Mouse (Mus musculus) bone marrow, adult 2 months (tissue): ENCODE data around the gene Ptprg. TPM values are rescaled to one million over a fixed set of nuclear protein-coding genes. Genes with fewer than 3 reads are reported as not detected.

Experiments used
- H3K27ac ChIP-seq: fragments of 200-500 bp; 2 replicates; pipeline ENCODE4 v1.5.1; 2012; ENCODE audit warnings: low read depth, mild to moderate bottlenecking, control low read depth, inconsistent platforms, low read length; ENCODE audit not compliant: control insufficient read depth, poor library complexity, insufficient read depth
- H3K4me1 ChIP-seq: fragments of 200-500 bp; 2 replicates; pipeline ENCODE4 v1.6.1; 2011; ENCODE audit warnings: low read length; ENCODE audit not compliant: control insufficient read depth, insufficient read depth
- H3K4me3 ChIP-seq: fragments of 200-500 bp; replicated peaks from 2 replicates; pipeline ENCODE3; 2011; ENCODE audit warnings: mild to moderate bottlenecking, low read depth, low read length, control low read depth; ENCODE audit not compliant: control insufficient read depth
- CTCF ChIP-seq: fragments of 200-500 bp; IDR thresholded peaks from 2 replicates; pipeline ENCODE4 v1.5.1; 2011; ENCODE audit warnings: low read length, control low read depth; ENCODE audit not compliant: control insufficient read depth, insufficient read depth
- POLR2A ChIP-seq: fragments of 200-500 bp; IDR thresholded peaks from 2 replicates; pipeline ENCODE4 v1.6.1; 2011; ENCODE audit warnings: low read depth, mild to moderate bottlenecking, control low read depth, low read length, borderline replicate concordance; ENCODE audit not compliant: control insufficient read depth
- WGBS: fragments of 180-500 bp; shearing (Covaris S2); methylation state at CpG from one replicate; pipeline ENCODE4 v1.1.7; 2018; 5-methylcytosine and 5-hydroxymethylcytosine counted together
- polyA plus RNA-seq: library from polyadenylated mRNA; stranded (reverse); fragments of >200 nt; gene quantifications from 2 replicates; pipeline ENCODE4 v1.2.4, GENCODE M21; 2011; ENCODE audit warnings: low replicate concordance; ENCODE audit not compliant: missing spikeins, insufficient read depth, insufficient read length

Ptprg gene
- polyA plus RNA-seq, 1 experiment = 0.27 TPM

GRCm38 (mm10) chr14:11874960-11875889 lies 321.9 kb downstream of the Ptprg start:
- Histone ChIP-seq H3K4me3 (no peak overlapping the region), H3K4me1 (no peaks in the 10 kb centered on the region), H3K27ac (no peak overlapping the region)
- TF ChIP-seq POLR2A = no peak
- WGBS = 86% methylated on average over 11 of the region's 11 CpGs

DNA sequence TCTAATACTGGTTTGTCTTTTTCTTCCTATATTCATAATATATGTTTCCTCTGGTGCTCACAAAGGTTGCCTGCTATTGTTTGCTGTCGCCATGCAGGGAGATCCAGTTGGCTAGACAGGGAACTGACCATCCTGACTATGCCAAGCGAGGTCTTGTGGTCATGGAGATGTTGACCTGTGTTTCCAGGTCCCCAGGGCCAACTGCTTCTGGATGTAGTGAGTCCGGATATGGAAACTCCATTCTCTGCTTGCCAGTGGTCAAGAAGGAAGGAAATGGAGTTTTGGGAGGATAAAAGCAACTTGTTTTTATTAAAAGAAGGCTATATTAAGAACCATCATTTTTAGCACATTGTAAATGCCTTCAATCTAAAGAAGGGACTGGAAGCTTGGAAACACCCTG lies 327.8 kb downstream of the Ptprg start:
- TF ChIP-seq CTCF (no peak), POLR2A (no peak)
- Histone ChIP-seq H3K27ac (no peak overlapping the region), H3K4me1 (no peaks in the 10 kb centered on the region), H3K4me3 (no peak overlapping the region)
- WGBS = 45% methylated on average over 3 of the region's 3 CpGs

GRCm38 (mm10) chr14:11883142-11883921 lies 330.0 kb downstream of the Ptprg start:
- 56% methylated on average over 10 of the region's 10 CpGs for whole genome bisulfite sequencing
- TF ChIP-seq CTCF (no peak), POLR2A (no peak)
- Histone ChIP-seq H3K4me1 (no peaks in the 10 kb centered on the region), H3K4me3 (no peak overlapping the region), H3K27ac (no peak overlapping the region)

- H3K4me1 ChIP-seq = no peaks in the 10 kb centered on the region
- TF ChIP-seq POLR2A = no peak
- no peak for TF ChIP-seq CTCF
- no peak overlapping the region for H3K27ac ChIP-seq
- H3K4me3 ChIP-seq = no peak overlapping the region
- 33% methylated on average over 5 of the region's 5 CpGs for WGBS
Measured at GRCm38 (mm10) chr14:11883995-11884394, 330.7 kb downstream of the Ptprg start.

DNA sequence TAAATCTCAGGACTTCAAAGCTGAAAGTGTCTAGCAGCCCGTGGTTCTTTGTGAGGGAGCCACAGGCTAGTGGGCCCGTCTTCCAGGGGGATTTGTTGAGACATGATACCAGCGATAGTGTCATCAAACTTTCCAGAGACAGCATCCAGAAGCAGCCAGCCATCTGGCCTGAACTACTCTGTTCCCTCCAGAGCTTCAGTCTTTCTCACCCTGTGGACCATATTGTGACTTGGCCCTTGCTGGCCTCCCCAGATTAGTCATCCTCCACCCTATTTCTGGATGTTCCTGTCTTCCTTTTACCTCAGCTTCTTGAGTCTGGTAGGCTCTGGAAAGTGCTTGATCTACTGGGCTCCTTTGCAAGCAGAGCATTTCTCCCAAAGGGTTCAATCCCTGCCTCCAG lies 333.1 kb downstream of the Ptprg start:
- Histone ChIP-seq H3K4me3 (no peak overlapping the region), H3K4me1 (no peaks in the 10 kb centered on the region), H3K27ac (no peak overlapping the region)
- WGBS = 49% methylated on average over 3 of the region's 3 CpGs
- no peak for TF ChIP-seq CTCF
- TF ChIP-seq POLR2A = no peak

- TF ChIP-seq POLR2A (no peak), CTCF (no peak)
- Histone ChIP-seq H3K4me3 (no peak overlapping the region), H3K4me1 (no peaks in the 10 kb centered on the region), H3K27ac (no peak overlapping the region)
- 73% methylated on average over 3 of the region's 3 CpGs for WGBS
Measured at GRCm38 (mm10) chr14:11890890-11891289, 337.6 kb downstream of the Ptprg start.

- H3K27ac ChIP-seq = no peak overlapping the region
- no peak for TF ChIP-seq CTCF
- TF ChIP-seq POLR2A = no peak
- no peaks in the 10 kb centered on the region for H3K4me1 ChIP-seq
- 62% methylated on average over 9 of the region's 9 CpGs for WGBS
- H3K4me3 ChIP-seq = no peak overlapping the region
Measured at GRCm38 (mm10) chr14:11892621-11893020, 339.3 kb downstream of the Ptprg start.

- TF ChIP-seq POLR2A (no peak), CTCF (no peak)
- Histone ChIP-seq H3K4me3 (no peak overlapping the region), H3K27ac (no peak overlapping the region), H3K4me1 (no peaks in the 10 kb centered on the region)
- WGBS = 83% methylated on average over 13 of the region's 13 CpGs
Measured at GRCm38 (mm10) chr14:11895486-11895885, 342.2 kb downstream of the Ptprg start.
